ENCODE assay signal across 41 mouse cellular contexts in genomic region chr4:63771291-63771690, GRCm38 (mm10). TPM values are rescaled to one million over a fixed set of nuclear protein-coding genes. Genes with fewer than 3 reads are reported as not detected.
"Had no signal": no experiment of that assay in that cellular context is flagged by ENCODE, and none has a peak within 500 bp of the region (broad histone marks: within the 10 kb centered on the region; RNA-seq: fewer than 3 reads in every experiment).

No protein-coding gene starts in this region.

- H3K9me3 ChIP-seq: heart, embryonic 12.5 days; heart, embryonic 13.5 days; heart, embryonic 15.5 days; hindbrain, embryonic 10.5 days; hindbrain, embryonic 12.5 days; hindbrain, embryonic 13.5 days; hindbrain, embryonic 15.5 days; intestine, embryonic 15.5 days; kidney, embryonic 15.5 days had no signal

- H3K4me3 ChIP-seq: heart, embryonic 12.5 days; heart, embryonic 13.5 days; heart, embryonic 15.5 days; hindbrain, embryonic 10.5 days; hindbrain, embryonic 12.5 days; hindbrain, embryonic 13.5 days; hindbrain, embryonic 15.5 days; intestine, embryonic 15.5 days; kidney, embryonic 15.5 days; layer of hippocampus, adult 2 months; left cerebral cortex, adult 2 months had no signal

- H3K27me3 ChIP-seq: heart, embryonic 12.5 days; heart, embryonic 13.5 days; heart, embryonic 15.5 days; hindbrain, embryonic 12.5 days; hindbrain, embryonic 13.5 days; hindbrain, embryonic 15.5 days; intestine, embryonic 15.5 days; kidney, embryonic 15.5 days had no signal

- H3K4me2 ChIP-seq: heart, embryonic 12.5 days; heart, embryonic 13.5 days; heart, embryonic 15.5 days; hindbrain, embryonic 12.5 days; hindbrain, embryonic 13.5 days; hindbrain, embryonic 14.5 days; hindbrain, embryonic 15.5 days; intestine, embryonic 15.5 days; kidney, embryonic 15.5 days had no signal

- ATAC-seq: hindbrain, embryonic 16.5 days; hindbrain, postnatal 0 days; inflammation-experienced regulatory T-cells, adult 6 months; intestine, embryonic 15.5 days; intestine, embryonic 16.5 days; intestine, postnatal 0 days had no signal

- H3K27ac ChIP-seq: heart, embryonic 13.5 days; heart, embryonic 15.5 days; hindbrain, embryonic 10.5 days; hindbrain, embryonic 12.5 days; hindbrain, embryonic 13.5 days; hindbrain, embryonic 14.5 days; hindbrain, embryonic 15.5 days; hindbrain, postnatal 0 days; intestine, embryonic 15.5 days; kidney, embryonic 15.5 days; kidney, postnatal 0 days; layer of hippocampus, adult 2 months; left cerebral cortex, adult 2 months had no signal

- DNase-seq: heart, postnatal 10 days; heart, postnatal 14 days; heart, postnatal 36 days; heart, postnatal 4 days; kidney, adult 11 months; kidney, adult 18-20 months; kidney, adult 2 months; kidney, adult 9 months; kidney, postnatal 10 days; kidney, postnatal 14 days; kidney, postnatal 25 days; kidney, postnatal 36 days; kidney, postnatal 4 days; layer of hippocampus, adult 9-11 months; layer of hippocampus, postnatal 36 days had no signal

- H3K9ac ChIP-seq: heart, embryonic 12.5 days; heart, embryonic 13.5 days; heart, embryonic 15.5 days; hindbrain, embryonic 12.5 days; hindbrain, embryonic 13.5 days; hindbrain, embryonic 14.5 days; hindbrain, embryonic 15.5 days; intestine, embryonic 15.5 days; kidney, embryonic 15.5 days had no signal

- H3K4me1 ChIP-seq: heart, embryonic 12.5 days; heart, embryonic 13.5 days; heart, embryonic 15.5 days; hindbrain, embryonic 10.5 days; hindbrain, embryonic 12.5 days; hindbrain, embryonic 13.5 days; hindbrain, embryonic 15.5 days; intestine, embryonic 15.5 days; kidney, embryonic 15.5 days had no signal

- H3K36me3 ChIP-seq: heart, embryonic 12.5 days; heart, embryonic 13.5 days; heart, embryonic 15.5 days; hindbrain, embryonic 10.5 days; hindbrain, embryonic 12.5 days; hindbrain, embryonic 13.5 days; hindbrain, embryonic 15.5 days; intestine, embryonic 15.5 days; kidney, embryonic 15.5 days had no signal

RNA-seq across cellular contexts. Expression of gene Tnfsf15, which starts 26.4 kb away (rescaled TPM):
- total RNA-seq: heart, postnatal 10 days; heart, postnatal 14 days; heart, postnatal 25 days; heart, postnatal 36 days; hematopoietic stem cell, adult 5-6 weeks; layer of hippocampus, adult 18-20 months; layer of hippocampus, adult 2 months; layer of hippocampus, adult 8-10 months; layer of hippocampus, postnatal 10 days; layer of hippocampus, postnatal 14 days; layer of hippocampus, postnatal 25 days; layer of hippocampus, postnatal 36 days had no signal
- polyA plus RNA-seq: heart, embryonic 14.5 days; hindbrain, embryonic 10.5 days; hindbrain, embryonic 13.5 days; hindbrain, embryonic 14.5 days; hindbrain, embryonic 16.5 days had no signal
